Mouse (Mus musculus) MEL (cell line): ENCODE measurements at regions not wholly inside any gene's neighbourhood (a gene's known extent, or its start where the extent isn't known, plus 50 kb on each side); places are given as distances from the start of the nearest gene placed in this dataset.

Source experiments
- CTCF ChIP-seq, 3 experiments: IDR thresholded peaks in 2 of 3; conservative IDR thresholded peaks in 1 of 3; 2 replicates each; pipeline ENCODE4 v1.5.1; 2011 to 2012; ENCODE audit warnings: low read length in 3 of 3, low read depth in 2 of 3, mild to moderate bottlenecking in 2 of 3, improper control_type of control experiment in 1 of 3, inconsistent platforms in 1 of 3, mixed read lengths in 1 of 3, moderate library complexity in 1 of 3; ENCODE audit not compliant: control insufficient read depth in 1 of 3, insufficient read depth in 1 of 3, poor library complexity in 1 of 3, severe bottlenecking in 1 of 3
- EP300 ChIP-seq, 2 experiments: IDR thresholded peaks; 2 replicates each; pipeline ENCODE4 v1.6.1; 2011; ENCODE audit warnings: improper control_type of control experiment in 2 of 2, low read length in 2 of 2, low read depth in 1 of 2, mild to moderate bottlenecking in 1 of 2
- MAFK ChIP-seq: IDR thresholded peaks from 2 replicates; pipeline ENCODE4 v1.6.1; 2011; ENCODE audit warnings: low read depth, mild to moderate bottlenecking, low read length, improper control_type of control experiment, borderline replicate concordance
- POLR2A ChIP-seq, 2 experiments: IDR thresholded peaks; 2 replicates each; pipeline ENCODE4 v1.6.1; 2011 to 2012; ENCODE audit warnings: low read length in 2 of 2, mild to moderate bottlenecking in 2 of 2, control low read depth in 1 of 2, improper control_type of control experiment in 1 of 2, low read depth in 1 of 2, moderate library complexity in 1 of 2; ENCODE audit not compliant: control insufficient read depth in 1 of 2, insufficient read depth in 1 of 2, poor library complexity in 1 of 2
- POLR2AphosphoS2 ChIP-seq: IDR thresholded peaks from 2 replicates; pipeline ENCODE4 v1.6.1; 2011; ENCODE audit warnings: low read length, improper control_type of control experiment
- USF1 ChIP-seq: IDR thresholded peaks from 2 replicates; pipeline ENCODE4 v1.6.1; 2014; ENCODE audit warnings: low read depth, mild to moderate bottlenecking, inconsistent platforms, low read length, improper control_type of control experiment, moderate library complexity
- USF2 ChIP-seq, 2 experiments: IDR thresholded peaks; 2 replicates each; pipeline ENCODE4 v1.6.1; 2011 to 2012; ENCODE audit warnings: improper control_type of control experiment in 2 of 2, low read length in 2 of 2, borderline replicate concordance in 1 of 2, inconsistent platforms in 1 of 2, low read depth in 1 of 2, mild to moderate bottlenecking in 1 of 2; ENCODE audit not compliant: insufficient read depth in 1 of 2

DNA sequence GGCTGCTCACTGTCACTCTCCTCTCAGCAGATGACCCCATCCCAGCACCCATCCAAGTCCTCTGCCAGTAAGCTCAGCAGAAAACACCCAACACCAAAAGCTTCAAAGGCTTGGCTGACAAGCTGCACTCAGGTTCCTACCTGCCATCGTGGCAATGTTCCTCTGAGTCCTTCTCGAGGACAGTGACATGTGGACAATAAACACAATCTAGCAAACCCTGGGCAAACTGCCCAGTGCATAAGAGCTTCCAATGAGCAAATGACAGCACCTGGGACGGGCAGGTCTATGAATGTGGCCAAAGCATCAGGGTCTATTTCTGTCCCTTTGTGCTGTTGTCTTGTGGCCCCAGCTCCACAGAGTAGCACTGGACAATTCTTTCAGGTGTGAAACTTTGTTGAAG lies 86.9 kb downstream of the Hes1 start:
- TF ChIP-seq CTCF (IDR thresholded peaks at IDR 0.05 in 2 of 3, conservative IDR thresholded peaks at IDR 0.05 in 1 of 3; ENCODE audit: control insufficient read depth in 1 of 3, insufficient read depth in 1 of 3, low read depth in 2 of 3, low read length in 3 of 3, poor library complexity in 1 of 3, severe bottlenecking in 1 of 3) (no peak), POLR2A (IDR thresholded peaks at IDR 0.05; ENCODE audit: control insufficient read depth in 1 of 2, insufficient read depth in 1 of 2, low read depth in 1 of 2, low read length in 2 of 2, poor library complexity in 1 of 2) (no peak), MAFK (no peak), EP300 (IDR thresholded peaks at IDR 0.05; ENCODE audit: low read depth in 1 of 2, low read length in 2 of 2) (no peak), USF2 (IDR thresholded peaks at IDR 0.05; ENCODE audit: borderline replicate concordance in 1 of 2, insufficient read depth in 1 of 2, low read depth in 1 of 2, low read length in 2 of 2) (no peak), POLR2AphosphoS2 (no peak), USF1 (no peak)
